Mouse (Mus musculus) lung, embryonic 16.5 days (tissue): ENCODE measurements around the gene Platr17. TPM values are rescaled to one million over a fixed set of nuclear protein-coding genes. Genes with fewer than 3 reads are reported as not detected.
"Not testable (repeated sequence)": the region's sequence is repeated elsewhere in the genome, so short reads cannot be mapped to it uniquely, and the experiment has no call there.

ENCODE experiments used
- ATAC-seq: fragments of 200-750 bp; cut with Nextera tagmentation; 2 replicates; pipeline ENCODE4 v1.8.0; 2017; ENCODE audit warnings: low read depth, mild to moderate bottlenecking, moderate library complexity
- H3K27ac ChIP-seq: fragments of 300-500 bp; sonication (generic); 2 replicates; pipeline ENCODE4 v1.5.1; 2014; ENCODE audit warnings: mild to moderate bottlenecking, control low read depth, low read length
- H3K27me3 ChIP-seq: fragments of 300-500 bp; sonication (generic); 2 replicates; pipeline ENCODE4 v1.6.1; 2014; ENCODE audit warnings: low read depth, low read length, mixed read lengths; ENCODE audit not compliant: control insufficient read depth, insufficient read depth
- H3K36me3 ChIP-seq: fragments of 300-500 bp; sonication (generic); 2 replicates; pipeline ENCODE4 v1.6.1; 2014; ENCODE audit warnings: low read length; ENCODE audit not compliant: control insufficient read depth, insufficient read depth
- H3K4me1 ChIP-seq: fragments of 300-500 bp; sonication (generic); replicated peaks from 2 replicates; pipeline ENCODE4 v1.6.1; 2014; ENCODE audit warnings: low read length, mixed read lengths; ENCODE audit not compliant: control insufficient read depth, insufficient read depth
- H3K4me2 ChIP-seq: fragments of 300-500 bp; sonication (generic); 2 replicates; pipeline ENCODE4 v1.6.1; 2014; ENCODE audit warnings: low read depth, low read length, control low read depth
- H3K4me3 ChIP-seq: fragments of 300-500 bp; sonication (generic); 2 replicates; pipeline ENCODE4 v1.5.1; 2014; ENCODE audit warnings: mild to moderate bottlenecking, low read length, control low read depth
- H3K9ac ChIP-seq: fragments of 300-500 bp; sonication (generic); 2 replicates; pipeline ENCODE4 v1.6.1; 2014; ENCODE audit warnings: low read length, control low read depth
- H3K9me3 ChIP-seq: fragments of 300-500 bp; sonication (generic); 2 replicates; pipeline ENCODE4 v1.6.1; 2016; ENCODE audit warnings: low read length; ENCODE audit not compliant: control insufficient read depth
- WGBS: fragments of 180-500 bp; shearing (Covaris S2); extraction: QIAGEN DNeasy Blood & Tissue Kit; methylation state at CpG from one replicate; pipeline ENCODE4 v1.1.7; 2014; 5-methylcytosine and 5-hydroxymethylcytosine counted together
- polyA plus RNA-seq: library from polyadenylated mRNA; unstranded; fragments of >200 nt; fragmentation: Nextera tagmentation; extraction: Ambion mirVana; gene quantifications from 2 replicates; pipeline ENCODE4 v1.2.1, GENCODE M21; 2015

Gene Platr17
- polyA plus RNA-seq, 1 experiment from 2014 or later = 0.26 TPM

DNA sequence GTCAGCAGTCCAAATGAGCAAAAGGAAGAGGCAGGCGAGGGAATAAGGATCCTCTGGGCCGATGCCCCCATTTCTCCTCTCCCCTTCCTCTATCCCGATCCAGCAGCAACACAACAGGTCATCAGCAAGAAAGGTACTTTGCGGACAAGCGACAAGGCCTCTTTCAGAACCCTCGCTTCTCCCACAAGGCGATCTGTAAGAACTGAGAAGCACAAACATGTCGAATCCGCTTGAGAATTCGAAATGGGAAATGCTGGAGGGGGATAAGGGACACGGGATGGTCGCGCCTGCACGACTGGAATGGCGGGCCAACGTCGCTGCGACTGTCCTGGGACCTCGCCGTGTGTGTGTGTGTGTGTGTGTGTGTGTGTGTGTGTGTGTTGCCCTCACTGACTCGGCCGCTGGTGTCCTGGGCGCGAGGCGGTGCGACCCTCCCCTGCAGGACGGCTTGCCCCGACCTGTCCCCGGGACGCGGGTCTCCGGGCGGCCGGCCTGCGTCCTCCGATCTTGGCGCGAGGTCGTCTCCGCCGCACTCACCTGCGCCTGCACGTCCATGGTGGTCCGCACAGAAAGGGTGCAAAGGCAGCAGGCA is 14.9 kb upstream of the Platr17 start:
- 0% methylated on average over 41 of the region's 44 CpGs for WGBS
- H3K36me3 ChIP-seq, H3K27me3 ChIP-seq, H3K4me1 ChIP-seq, H3K9me3 ChIP-seq: not testable (repeated sequence)
- peak; percentile 26 for ATAC-seq
- Histone ChIP-seq H3K4me3 (peak overlapping the region; percentile 65), H3K9ac (peak overlapping the region; percentile 70), H3K4me2 (peak overlapping the region; percentile 51), H3K27ac (peak overlapping the region; percentile 51)

DNA sequence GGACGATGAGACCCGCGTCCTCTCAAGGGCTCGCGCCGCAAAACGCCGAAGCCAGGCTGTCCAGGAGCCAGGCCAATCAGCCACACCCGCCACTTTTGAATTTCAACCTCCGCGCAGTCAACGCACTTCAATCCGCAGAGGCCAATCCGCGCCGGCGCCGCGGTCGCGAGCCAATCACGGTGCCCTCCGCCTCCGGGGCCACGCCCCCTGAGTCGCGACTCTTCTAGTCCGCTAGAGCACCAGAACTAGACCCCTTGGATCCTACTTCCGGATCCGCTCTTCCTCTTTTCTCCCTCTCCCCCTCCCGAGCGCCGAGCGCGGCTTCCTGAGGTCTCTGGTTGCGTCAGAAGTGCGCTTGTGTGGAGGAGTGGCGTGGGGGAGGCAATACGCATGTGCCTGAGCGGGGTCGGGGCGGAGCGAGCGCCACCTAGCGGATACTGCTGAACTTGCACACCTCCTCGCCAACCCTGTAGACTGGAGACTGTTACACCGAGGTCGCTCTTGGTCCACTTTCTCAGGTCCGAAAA is 14.3 kb upstream of the Platr17 start, which contains the start of gene Kifc1:
Gene Kifc1 (minus strand): TSS at position 129 of the 527 bp plus-strand sequence.
- under 1% methylated on average over 49 of the region's 49 CpGs for WGBS

DNA sequence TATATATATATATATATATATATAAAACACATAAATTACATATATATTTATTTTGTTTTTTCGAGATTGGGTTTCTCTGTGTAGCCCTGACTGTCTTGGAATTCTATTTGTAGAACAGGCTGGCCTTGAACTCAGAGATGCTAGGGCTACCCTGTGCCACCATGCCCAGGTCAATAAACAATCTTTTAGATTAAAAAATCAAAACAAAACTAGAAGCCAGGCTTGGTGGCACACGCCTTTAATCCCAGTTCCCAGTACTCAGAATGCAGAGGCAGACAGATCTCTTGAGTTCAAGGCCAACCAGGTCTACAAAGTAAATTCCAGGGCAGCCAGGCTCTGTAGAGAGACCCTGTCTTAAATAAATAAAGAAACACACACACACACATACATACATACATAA is 13.6 kb upstream of the Platr17 start:
- H3K36me3 ChIP-seq = 0 out of 2 replicates have a peak, but pooled peaks cover under 1% of the 10 kb centered on the region
- no peak overlapping the region for H3K27ac ChIP-seq
- no peak overlapping the region for H3K9ac ChIP-seq
- 60% methylated on average over 2 of the region's 2 CpGs for WGBS
- no peak overlapping the region for H3K4me2 ChIP-seq
- H3K4me1 ChIP-seq = peaks cover 9% of the 10 kb centered on the region
- no peak for ATAC-seq
- no peak overlapping the region for H3K4me3 ChIP-seq
- H3K9me3 ChIP-seq = no peaks in the 10 kb centered on the region
- no peaks in the 10 kb centered on the region for H3K27me3 ChIP-seq

More for the DNA sequence above, 14.3 kb upstream of the Platr17 start, which contains the start of gene Kifc1:
- Histone ChIP-seq H3K4me3 (peak within 1 kb of the TSS; percentile 65), H3K9ac (peak within 1 kb of the TSS; percentile 70), H3K4me2 (peak within 1 kb of the TSS; percentile 51), H3K9me3 (no peaks in the 10 kb centered on the region), H3K27me3 (no peaks in the 10 kb centered on the region), H3K27ac (peak within 1 kb of the TSS; percentile 51), H3K4me1 (peaks cover 9% of the 10 kb centered on the region), H3K36me3 (peaks cover 8% of the 10 kb centered on the region)
- peak; percentile 99 for ATAC-seq

DNA sequence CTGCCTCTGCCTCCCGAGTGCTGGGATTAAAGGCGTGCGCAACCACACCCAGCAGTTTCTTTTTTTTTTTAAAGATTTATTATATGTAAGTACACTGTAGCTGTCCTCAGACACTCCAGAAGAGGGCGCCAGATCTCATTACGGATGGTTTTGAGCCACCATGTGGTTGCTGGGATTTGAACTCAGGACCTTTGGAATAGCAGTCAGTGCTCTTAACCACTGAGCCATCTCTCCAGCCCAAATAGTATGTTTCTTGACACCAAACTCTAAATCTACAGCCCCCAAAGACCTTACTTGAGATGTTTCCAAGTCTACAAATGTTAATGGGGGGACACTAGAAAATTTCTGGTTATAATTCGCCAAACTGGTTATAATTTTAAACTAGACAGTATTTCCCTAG is 13.0 kb upstream of the Platr17 start:
- not testable (repeated sequence) for H3K4me3 ChIP-seq, H3K9me3 ChIP-seq, ATAC-seq, H3K4me1 ChIP-seq, H3K36me3 ChIP-seq, H3K4me2 ChIP-seq, H3K27ac ChIP-seq, H3K9ac ChIP-seq, H3K27me3 ChIP-seq
- WGBS = 66% methylated on average over 6 of the region's 6 CpGs

DNA sequence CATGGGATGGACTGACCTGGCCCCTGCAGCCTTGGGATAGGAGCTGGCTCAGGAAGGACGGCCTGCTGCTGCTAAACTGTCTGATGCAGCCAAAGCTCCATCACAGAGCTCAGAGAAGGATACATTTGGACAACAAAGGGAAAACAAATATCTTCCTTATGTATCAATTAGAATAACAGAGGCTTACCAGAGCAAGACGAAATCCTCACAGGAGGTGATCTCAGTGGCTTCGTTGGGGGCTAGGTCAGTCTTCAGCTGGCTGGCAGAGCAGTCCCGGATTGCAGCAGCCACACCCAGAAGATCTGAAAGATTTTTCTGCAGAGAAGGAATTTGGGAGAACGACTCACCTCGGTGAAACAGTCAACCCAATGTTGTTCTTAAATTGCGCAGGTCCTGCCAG is 12.5 kb upstream of the Platr17 start:
- Histone ChIP-seq H3K9me3 (no peaks in the 10 kb centered on the region), H3K9ac (no peak overlapping the region), H3K27me3 (no peaks in the 10 kb centered on the region), H3K4me1 (peaks cover 9% of the 10 kb centered on the region), H3K36me3 (no peaks in the 10 kb centered on the region), H3K4me3 (no peak overlapping the region), H3K4me2 (no peak overlapping the region), H3K27ac (no peak overlapping the region)
- no peak for ATAC-seq
- 24% methylated on average over 7 of the region's 7 CpGs for WGBS

DNA sequence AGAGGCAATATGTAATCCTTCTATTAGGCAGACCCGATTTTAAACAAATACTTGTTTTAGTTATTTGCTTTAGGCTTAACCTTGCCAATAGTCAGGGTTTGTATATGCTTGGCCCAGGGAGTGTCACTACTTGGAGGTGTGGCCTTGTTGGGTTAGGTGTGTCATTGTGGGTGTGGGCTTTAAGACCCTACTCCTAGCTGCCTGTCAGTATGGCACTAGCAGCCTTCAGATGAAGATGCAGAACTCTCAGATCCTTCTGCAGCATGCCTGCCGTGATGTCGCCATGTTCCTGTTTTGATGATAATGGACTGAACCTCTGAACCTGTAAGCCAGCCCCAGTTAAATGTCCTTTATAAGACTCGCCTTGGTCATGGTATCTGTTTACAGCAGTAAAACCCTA is 11.9 kb upstream of the Platr17 start:
- not testable (repeated sequence) for H3K9ac ChIP-seq, ATAC-seq, H3K9me3 ChIP-seq, H3K4me3 ChIP-seq, H3K4me1 ChIP-seq, H3K27ac ChIP-seq, H3K27me3 ChIP-seq, H3K4me2 ChIP-seq, H3K36me3 ChIP-seq
- WGBS = 62% methylated on average over 4 of the region's 4 CpGs

DNA sequence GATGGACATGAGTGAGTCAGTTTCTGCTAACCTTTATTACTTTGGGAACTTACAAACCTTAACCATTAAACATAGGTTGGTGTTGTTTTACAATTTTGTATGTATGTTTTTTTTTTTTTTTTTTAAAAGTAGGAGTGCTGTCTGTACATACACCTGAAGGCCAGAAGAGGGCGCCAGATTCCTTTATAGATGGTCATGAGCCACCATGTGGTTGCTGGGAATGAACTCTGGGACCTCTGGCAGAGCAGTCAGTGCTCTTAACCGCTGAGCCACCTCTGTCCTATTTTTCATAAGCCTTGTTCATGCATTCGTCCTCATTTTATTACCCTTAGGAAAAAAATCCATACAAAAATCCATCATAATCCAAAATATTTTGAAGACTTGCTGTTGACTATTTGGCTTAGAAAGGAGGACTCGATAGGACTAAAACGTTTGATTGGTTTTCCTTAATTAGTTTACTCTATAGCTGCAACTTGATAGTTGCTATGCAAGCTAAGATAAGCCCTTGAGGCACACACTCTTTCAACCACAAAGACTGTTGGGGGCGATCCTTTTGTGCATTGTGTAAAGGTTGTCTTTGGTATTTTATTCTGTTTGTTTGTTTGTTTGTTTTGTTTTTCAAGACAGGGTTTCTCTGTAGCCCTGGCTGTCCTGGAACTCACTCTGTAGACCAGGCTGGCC is 7.7 kb upstream of the Platr17 start:
- Histone ChIP-seq H3K4me1 (no peaks in the 10 kb centered on the region), H3K9me3 (no peaks in the 10 kb centered on the region), H3K27me3 (no peaks in the 10 kb centered on the region), H3K27ac (no peak overlapping the region), H3K36me3 (no peaks in the 10 kb centered on the region), H3K4me2 (no peak overlapping the region), H3K4me3 (no peak overlapping the region), H3K9ac (no peak overlapping the region)
- no peak for ATAC-seq
- WGBS = 36% methylated on average over 6 of the region's 6 CpGs

DNA sequence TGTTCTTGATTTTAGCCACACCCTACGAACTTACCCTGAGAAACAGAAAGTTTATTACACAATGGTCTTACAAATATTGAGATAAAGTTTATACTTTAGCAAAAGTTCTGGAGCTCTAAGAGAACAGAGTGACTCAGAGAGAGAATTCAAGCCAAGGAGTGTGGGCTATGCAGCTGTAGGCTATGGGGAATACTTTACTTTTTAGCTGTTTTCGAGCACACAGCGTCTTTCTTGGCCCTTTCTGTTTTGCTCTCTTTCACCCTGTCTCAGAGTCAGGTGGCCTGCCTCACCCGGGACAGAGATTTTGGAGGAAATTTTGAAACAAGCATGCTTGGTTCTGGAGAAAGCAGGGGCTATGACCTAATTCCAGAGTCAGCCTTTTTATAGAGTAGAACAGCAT is 6.7 kb upstream of the Platr17 start:
- ATAC-seq, H3K4me3 ChIP-seq: not testable (repeated sequence)

DNA sequence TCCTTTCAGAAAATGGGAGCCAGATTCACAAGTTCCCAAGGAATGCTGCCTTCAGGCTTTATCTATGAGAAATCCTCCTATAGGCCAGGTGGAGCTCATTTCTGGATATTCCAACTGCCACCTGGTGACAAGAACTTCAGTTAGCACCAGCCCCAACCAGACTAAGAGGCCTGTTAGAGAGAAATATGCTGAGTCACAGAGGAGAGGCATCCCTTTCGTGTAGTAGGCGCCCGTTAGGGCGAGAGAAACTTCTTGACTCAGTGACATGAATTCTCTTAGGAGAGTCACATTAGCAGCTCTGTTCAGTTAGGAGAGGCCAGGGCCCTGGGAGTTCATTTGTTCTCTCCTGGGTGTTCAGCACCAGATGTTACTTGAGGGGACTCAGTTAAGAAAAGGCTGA is 5.3 kb upstream of the Platr17 start:
- Histone ChIP-seq H3K36me3 (no peaks in the 10 kb centered on the region), H3K27ac (no peak overlapping the region), H3K9ac (no peak overlapping the region), H3K27me3 (no peaks in the 10 kb centered on the region), H3K4me3 (no peak overlapping the region), H3K9me3 (no peaks in the 10 kb centered on the region), H3K4me2 (no peak overlapping the region), H3K4me1 (no peaks in the 10 kb centered on the region)
- 73% methylated on average over 4 of the region's 4 CpGs for WGBS
- no peak for ATAC-seq

More for the DNA sequence above, 6.7 kb upstream of the Platr17 start:
- not testable (repeated sequence) for H3K4me1 ChIP-seq, H3K27ac ChIP-seq, H3K9me3 ChIP-seq, H3K9ac ChIP-seq, H3K4me2 ChIP-seq, H3K36me3 ChIP-seq, H3K27me3 ChIP-seq
- 72% methylated on average over 4 of the region's 4 CpGs for WGBS
